Mouse (Mus musculus): Measurements from ENCODE around the gene Galnt2. TPM values are rescaled to one million over a fixed set of nuclear protein-coding genes. Genes with fewer than 3 reads are reported as not detected.

The Galnt2 gene
- polyA plus RNA-seq, 1 experiment from 2014 or later = 46.4 TPM

DNA sequence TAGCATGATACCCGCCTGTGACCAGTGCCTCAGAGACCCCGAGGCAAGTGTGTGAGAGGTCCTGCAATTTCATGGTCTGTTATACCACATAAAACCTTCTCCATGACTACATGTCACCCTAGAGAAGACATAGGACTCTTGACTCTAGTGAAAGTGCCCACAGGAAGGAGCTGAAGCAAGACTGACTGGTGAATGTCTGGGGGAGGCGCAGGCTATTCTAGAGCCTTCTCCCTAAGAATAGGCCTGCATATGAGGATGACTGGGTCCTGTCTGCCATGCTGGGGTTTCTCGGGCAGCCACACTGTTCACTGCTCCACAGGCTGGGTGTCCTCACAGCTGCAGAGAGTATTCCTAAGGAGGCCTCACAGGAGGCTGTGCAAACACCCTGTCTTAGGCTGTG lies 73.0 kb downstream of the Galnt2 start:
- Histone ChIP-seq H3K4me3 (ENCODE audit: low read length) (no peak overlapping the region), H3K9ac (ENCODE audit: low read length) (no peak overlapping the region), H3K27me3 (ENCODE audit: control insufficient read depth, insufficient read depth, low read depth, low read length) (no peaks in the 10 kb centered on the region), H3K4me2 (ENCODE audit: low read depth, low read length) (no peak overlapping the region), H3K4me1 (replicated peaks; ENCODE audit: control insufficient read depth, insufficient read depth, low read length) (no peaks in the 10 kb centered on the region), H3K9me3 (ENCODE audit: control insufficient read depth, low read length) (no peaks in the 10 kb centered on the region), H3K27ac (ENCODE audit: low read length) (no peak overlapping the region), H3K36me3 (ENCODE audit: control insufficient read depth, insufficient read depth, low read length) (no peaks in the 10 kb centered on the region)
- 80% methylated on average over 4 of the region's 4 CpGs for WGBS
- 0 out of 2 replicates have a peak, but pooled peaks have one; percentile 26 for ATAC-seq (ENCODE audit: low read depth)

DNA sequence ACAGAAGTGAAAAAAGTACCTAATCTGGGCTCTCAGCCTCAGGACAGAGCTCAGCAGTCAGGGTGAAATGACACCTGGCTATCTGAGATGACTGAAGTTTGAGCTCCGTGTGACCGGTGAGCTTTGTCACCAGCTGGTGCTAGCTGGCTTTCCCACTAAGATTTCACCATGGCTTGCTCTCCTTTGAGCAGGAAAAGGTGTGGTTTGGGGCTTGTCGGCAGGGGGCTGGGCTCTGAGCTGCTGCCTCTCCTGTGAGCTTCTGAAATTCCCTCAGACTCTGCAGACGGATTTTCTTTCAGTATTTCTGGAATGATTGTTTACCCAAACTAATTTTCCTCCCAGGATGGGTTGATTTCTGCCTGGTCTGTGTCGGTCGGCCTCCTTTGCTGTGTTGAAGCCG lies 75.4 kb downstream of the Galnt2 start:
- no peak for ATAC-seq (ENCODE audit: low read depth)
- no peaks in the 10 kb centered on the region for H3K4me1 ChIP-seq (replicated peaks; ENCODE audit: control insufficient read depth, insufficient read depth, low read length)
- H3K4me2 ChIP-seq (ENCODE audit: low read depth, low read length) = no peak overlapping the region
- H3K36me3 ChIP-seq (ENCODE audit: control insufficient read depth, insufficient read depth, low read length) = no peaks in the 10 kb centered on the region
- no peaks in the 10 kb centered on the region for H3K27me3 ChIP-seq (ENCODE audit: control insufficient read depth, insufficient read depth, low read depth, low read length)
- no peak overlapping the region for H3K4me3 ChIP-seq (ENCODE audit: low read length)
- WGBS = 49% methylated on average over 7 of the region's 7 CpGs
- H3K27ac ChIP-seq (ENCODE audit: low read length) = no peak overlapping the region
- no peaks in the 10 kb centered on the region for H3K9me3 ChIP-seq (ENCODE audit: control insufficient read depth, low read length)
- H3K9ac ChIP-seq (ENCODE audit: low read length) = no peak overlapping the region

- 81% methylated on average over 10 of the region's 10 CpGs for WGBS
- H3K4me3 ChIP-seq (ENCODE audit: low read length) = no peak overlapping the region
- H3K9ac ChIP-seq (ENCODE audit: low read length) = no peak overlapping the region
- no peaks in the 10 kb centered on the region for H3K36me3 ChIP-seq (ENCODE audit: control insufficient read depth, insufficient read depth, low read length)
- no peaks in the 10 kb centered on the region for H3K27me3 ChIP-seq (ENCODE audit: control insufficient read depth, insufficient read depth, low read depth, low read length)
- ATAC-seq (ENCODE audit: low read depth) = no peak
- no peak overlapping the region for H3K4me2 ChIP-seq (ENCODE audit: low read depth, low read length)
- H3K9me3 ChIP-seq (ENCODE audit: control insufficient read depth, low read length) = no peaks in the 10 kb centered on the region
- no peak overlapping the region for H3K27ac ChIP-seq (ENCODE audit: low read length)
- no peaks in the 10 kb centered on the region for H3K4me1 ChIP-seq (replicated peaks; ENCODE audit: control insufficient read depth, insufficient read depth, low read length)
Measured at GRCm38 (mm10) chr8:124307700-124308099, 76.5 kb downstream of the Galnt2 start.

- Histone ChIP-seq H3K4me2 (ENCODE audit: low read depth, low read length) (no peak overlapping the region), H3K27me3 (ENCODE audit: control insufficient read depth, insufficient read depth, low read depth, low read length) (no peaks in the 10 kb centered on the region), H3K36me3 (ENCODE audit: control insufficient read depth, insufficient read depth, low read length) (no peaks in the 10 kb centered on the region), H3K27ac (ENCODE audit: low read length) (no peak overlapping the region), H3K4me1 (replicated peaks; ENCODE audit: control insufficient read depth, insufficient read depth, low read length) (peaks cover 4% of the 10 kb centered on the region; the same call in 1 of the 2 replicates), H3K4me3 (ENCODE audit: low read length) (no peak overlapping the region), H3K9me3 (ENCODE audit: control insufficient read depth, low read length) (no peaks in the 10 kb centered on the region), H3K9ac (ENCODE audit: low read length) (no peak overlapping the region)
- 85% methylated on average over 13 of the region's 13 CpGs for WGBS
- ATAC-seq (ENCODE audit: low read depth) = no peak
Measured at GRCm38 (mm10) chr8:124310509-124310908, 79.3 kb downstream of the Galnt2 start.

- ATAC-seq (ENCODE audit: low read depth) = no peak
- 90% methylated on average over 6 of the region's 6 CpGs for WGBS
- no peak overlapping the region for H3K9ac ChIP-seq (ENCODE audit: low read length)
Measured at GRCm38 (mm10) chr8:124311111-124311510, 79.9 kb downstream of the Galnt2 start.

GRCm38 (mm10) chr8:124311723-124312122 lies 80.5 kb downstream of the Galnt2 start:
- Histone ChIP-seq H3K27ac (ENCODE audit: low read length) (no peak overlapping the region), H3K4me2 (ENCODE audit: low read depth, low read length) (no peak overlapping the region), H3K9me3 (ENCODE audit: control insufficient read depth, low read length) (no peaks in the 10 kb centered on the region), H3K4me3 (ENCODE audit: low read length) (no peak overlapping the region), H3K4me1 (replicated peaks; ENCODE audit: control insufficient read depth, insufficient read depth, low read length) (peaks cover 4% of the 10 kb centered on the region; the same call in 1 of the 2 replicates), H3K27me3 (ENCODE audit: control insufficient read depth, insufficient read depth, low read depth, low read length) (no peaks in the 10 kb centered on the region), H3K36me3 (ENCODE audit: control insufficient read depth, insufficient read depth, low read length) (no peaks in the 10 kb centered on the region), H3K9ac (ENCODE audit: low read length) (no peak overlapping the region)
- 88% methylated on average over 17 of the region's 17 CpGs for WGBS
- ATAC-seq (ENCODE audit: low read depth) = no peak

More at GRCm38 (mm10) chr8:124311111-124311510, 79.9 kb downstream of the Galnt2 start:
- Histone ChIP-seq H3K36me3 (ENCODE audit: control insufficient read depth, insufficient read depth, low read length) (no peaks in the 10 kb centered on the region), H3K9me3 (ENCODE audit: control insufficient read depth, low read length) (no peaks in the 10 kb centered on the region), H3K4me3 (ENCODE audit: low read length) (no peak overlapping the region), H3K27ac (ENCODE audit: low read length) (no peak overlapping the region), H3K4me1 (replicated peaks; ENCODE audit: control insufficient read depth, insufficient read depth, low read length) (peaks cover 4% of the 10 kb centered on the region; the same call in 1 of the 2 replicates), H3K4me2 (ENCODE audit: low read depth, low read length) (no peak overlapping the region), H3K27me3 (ENCODE audit: control insufficient read depth, insufficient read depth, low read depth, low read length) (no peaks in the 10 kb centered on the region)

- Histone ChIP-seq H3K9ac (ENCODE audit: low read length) (no peak overlapping the region), H3K4me2 (ENCODE audit: low read depth, low read length) (no peak overlapping the region), H3K27ac (ENCODE audit: low read length) (no peak overlapping the region), H3K4me1 (replicated peaks; ENCODE audit: control insufficient read depth, insufficient read depth, low read length) (peaks cover 6% of the 10 kb centered on the region; the same call in 1 of the 2 replicates), H3K27me3 (ENCODE audit: control insufficient read depth, insufficient read depth, low read depth, low read length) (no peaks in the 10 kb centered on the region), H3K36me3 (ENCODE audit: control insufficient read depth, insufficient read depth, low read length) (no peaks in the 10 kb centered on the region), H3K4me3 (ENCODE audit: low read length) (no peak overlapping the region), H3K9me3 (ENCODE audit: control insufficient read depth, low read length) (no peaks in the 10 kb centered on the region)
- no peak for ATAC-seq (ENCODE audit: low read depth)
- 89% methylated on average over 10 of the region's 10 CpGs for WGBS
Measured at GRCm38 (mm10) chr8:124312228-124312627, 81.0 kb downstream of the Galnt2 start.

DNA sequence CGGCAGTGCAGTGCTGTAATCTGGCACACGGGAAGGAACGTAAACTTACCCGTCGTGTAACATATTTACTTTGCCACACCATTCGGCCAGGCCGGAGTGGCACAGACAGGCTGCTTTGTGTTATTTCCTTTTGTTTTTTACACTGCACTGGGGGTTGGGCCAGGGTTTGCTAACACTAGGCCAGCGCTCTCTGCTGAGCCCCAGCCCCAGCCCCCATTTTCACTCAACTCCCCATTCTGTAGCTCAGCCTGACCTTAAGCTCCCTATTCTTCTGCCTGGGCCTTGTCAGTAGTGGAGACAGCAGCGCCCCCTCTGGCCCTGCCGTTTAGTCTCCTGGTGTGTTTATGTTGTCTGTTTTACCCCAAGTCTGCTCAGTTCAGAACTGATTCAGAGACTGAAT lies 83.6 kb downstream of the Galnt2 start:
- Histone ChIP-seq H3K36me3 (ENCODE audit: control insufficient read depth, insufficient read depth, low read length) (no peaks in the 10 kb centered on the region), H3K9ac (ENCODE audit: low read length) (no peak overlapping the region; the same call in 1 of the 2 replicates), H3K27me3 (ENCODE audit: control insufficient read depth, insufficient read depth, low read depth, low read length) (no peaks in the 10 kb centered on the region), H3K4me1 (replicated peaks; ENCODE audit: control insufficient read depth, insufficient read depth, low read length) (peaks cover 9% of the 10 kb centered on the region; the same call in 1 of the 2 replicates), H3K9me3 (ENCODE audit: control insufficient read depth, low read length) (no peaks in the 10 kb centered on the region), H3K27ac (ENCODE audit: low read length) (no peak overlapping the region), H3K4me3 (ENCODE audit: low read length) (no peak overlapping the region), H3K4me2 (ENCODE audit: low read depth, low read length) (no peak overlapping the region)
- peak; percentile 10; the same call in 1 of the 2 replicates for ATAC-seq (ENCODE audit: low read depth)
- WGBS = 34% methylated on average over 10 of the region's 10 CpGs

GRCm38 (mm10) chr8:124316466-124317136 lies 85.4 kb downstream of the Galnt2 start:
- 38% methylated on average over 12 of the region's 12 CpGs for WGBS
- Histone ChIP-seq H3K9me3 (ENCODE audit: control insufficient read depth, low read length) (no peaks in the 10 kb centered on the region), H3K4me2 (ENCODE audit: low read depth, low read length) (no peak overlapping the region), H3K9ac (ENCODE audit: low read length) (no peak overlapping the region), H3K27ac (ENCODE audit: low read length) (0 out of 2 replicates have a peak overlapping the region, but pooled peaks have one; percentile 23), H3K4me1 (replicated peaks; ENCODE audit: control insufficient read depth, insufficient read depth, low read length) (peaks cover 12% of the 10 kb centered on the region; the same call in 1 of the 2 replicates), H3K36me3 (ENCODE audit: control insufficient read depth, insufficient read depth, low read length) (no peaks in the 10 kb centered on the region), H3K4me3 (ENCODE audit: low read length) (no peak overlapping the region), H3K27me3 (ENCODE audit: control insufficient read depth, insufficient read depth, low read depth, low read length) (no peaks in the 10 kb centered on the region)
- ATAC-seq (ENCODE audit: low read depth) = peak; percentile 56

Data from lung, embryonic 16.5 days (tissue).